Mouse (Mus musculus): Measurements from ENCODE around the gene Top3a.
"Not testable (repeated sequence)": the region's sequence is repeated elsewhere in the genome, so short reads cannot be mapped to it uniquely, and the experiment has no call there.

Gene Top3a

GRCm38 (mm10) chr11:60776829-60777740 lies at the start of gene Top3a, which contains the start of gene Smcr8:
TSS of gene Top3a (minus strand) at chr11:60777365.
TSS of gene Smcr8 (plus strand) at chr11:60777524.
- peak; percentile 95 for DNase-seq (ENCODE audit: low read depth, low spot score)

DNA sequence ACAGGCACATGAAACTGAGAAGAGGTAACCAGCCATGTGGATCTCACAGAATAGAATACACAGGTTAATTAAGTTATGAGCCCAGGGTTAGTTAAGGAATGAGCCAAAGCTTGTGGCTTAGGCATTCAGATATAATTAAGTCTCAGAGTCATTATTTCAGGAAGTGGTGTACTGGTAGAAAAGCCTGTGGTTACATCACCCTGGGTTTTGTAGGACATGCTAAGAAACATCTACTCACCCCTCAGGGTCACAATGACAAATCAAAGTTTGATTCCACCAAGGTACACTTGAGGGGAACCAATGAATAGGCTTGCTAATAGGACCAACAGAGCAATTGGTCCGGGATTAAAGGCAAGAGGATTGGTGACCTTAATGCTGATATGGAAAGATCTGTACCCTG lies 49.5 kb upstream of the Top3a start:
- DNase-seq (ENCODE audit: low read depth, low spot score): no peak

GRCm38 (mm10) chr11:60825191-60825590 lies 48.0 kb upstream of the Top3a start:
- DNase-seq (ENCODE audit: low read depth, low spot score): no peak

- DNase-seq (ENCODE audit: low read depth, low spot score): no peak
These were observed 46.6 kb upstream of the Top3a start for GRCm38 (mm10) chr11:60823771-60824170.

- no peak for DNase-seq (ENCODE audit: low read depth, low spot score)
These were observed 39.2 kb upstream of the Top3a start for GRCm38 (mm10) chr11:60816398-60816797.

DNA sequence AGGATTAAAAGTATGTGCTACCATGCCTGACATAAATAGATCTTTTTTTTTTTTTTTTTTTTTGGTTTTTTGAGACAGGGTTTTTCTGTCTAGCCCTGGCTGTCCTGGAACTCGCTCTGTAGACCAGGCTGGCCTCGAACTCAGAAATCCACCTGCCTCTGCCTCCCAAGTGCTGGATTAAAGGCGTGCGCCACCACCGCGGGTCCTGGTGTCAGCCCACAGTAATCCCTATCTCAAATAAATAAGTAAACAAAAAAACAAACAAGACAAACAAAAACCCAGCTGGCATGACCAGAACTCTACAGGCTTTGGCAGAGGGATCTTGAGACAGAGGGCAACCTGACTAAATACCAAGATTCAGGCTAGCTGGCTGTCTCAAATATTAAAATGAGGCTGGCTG lies 34.5 kb upstream of the Top3a start, which contains the start of gene Shmt1:
Gene Shmt1, minus strand, starts transcription at position 101 of the 400 bp plus-strand sequence.
- DNase-seq (ENCODE audit: low read depth, low spot score): not testable (repeated sequence)

DNA sequence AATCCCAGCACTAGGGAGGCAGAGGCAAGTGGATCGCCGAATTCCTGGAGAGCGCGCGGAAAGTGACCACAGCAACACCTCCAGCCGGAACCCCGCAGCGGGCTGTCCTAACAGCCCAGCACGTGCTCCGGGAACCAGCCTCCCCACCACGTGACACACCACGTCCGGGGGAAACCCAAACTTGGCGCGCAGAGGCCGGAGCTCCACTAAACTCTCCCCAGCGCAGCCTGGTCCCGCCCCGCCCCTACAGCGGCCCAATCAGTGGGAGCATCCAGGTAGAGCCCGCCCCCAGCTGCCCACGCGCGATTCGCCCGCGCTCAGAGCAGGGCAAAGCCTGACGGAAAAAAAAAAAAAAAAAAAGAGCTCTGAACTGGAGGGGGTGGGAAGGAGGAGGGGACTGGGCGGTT lies 33.9 kb upstream of the Top3a start:
- peak; percentile 97 for DNase-seq (ENCODE audit: low read depth, low spot score)

DNA sequence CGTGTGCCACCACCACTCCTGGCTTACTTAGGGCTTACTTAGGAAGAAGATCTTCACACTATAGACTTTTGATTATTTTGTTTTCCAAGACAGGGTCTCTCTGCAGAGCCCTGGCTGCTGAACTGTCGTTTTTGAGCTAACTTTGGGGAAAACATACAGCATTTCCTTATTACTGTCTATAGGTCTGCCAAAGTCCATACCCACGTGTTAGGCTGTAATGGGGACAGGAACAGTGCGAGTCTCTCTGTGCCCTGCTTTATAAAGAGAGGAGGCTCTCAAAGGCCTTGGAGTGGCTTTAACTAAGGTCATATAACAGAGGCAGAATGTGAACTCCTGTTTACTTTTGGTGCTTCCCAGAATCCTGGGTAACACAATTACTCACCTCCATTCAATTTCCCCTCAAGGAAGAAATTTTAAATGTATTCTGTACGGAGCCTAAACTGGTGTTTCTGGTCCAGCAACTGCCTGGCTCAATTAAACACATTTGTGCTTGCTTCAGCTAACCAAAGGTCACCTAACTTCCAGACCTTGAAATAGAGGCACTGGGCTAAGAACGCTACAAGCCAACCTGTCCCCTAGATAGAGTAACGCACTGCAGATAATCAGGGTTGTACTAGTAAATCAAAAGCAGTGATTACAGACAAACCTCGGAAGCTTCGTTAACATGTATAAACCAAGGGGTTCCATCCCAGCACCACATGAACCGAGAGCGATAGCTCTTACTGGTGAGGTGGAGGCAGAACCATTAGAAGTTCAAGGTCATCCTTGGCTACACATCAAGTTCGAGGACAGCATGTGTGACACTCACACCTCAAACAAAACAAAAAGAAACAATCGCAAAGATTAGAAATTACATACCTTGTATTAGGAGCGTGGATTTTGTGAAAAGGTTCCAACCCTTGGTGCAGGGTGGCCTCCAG lies 33.1 kb upstream of the Top3a start:
- DNase-seq (ENCODE audit: low read depth, low spot score): peak; percentile 33

GRCm38 (mm10) chr11:60809546-60809945 lies 32.4 kb upstream of the Top3a start:
- peak; percentile 21 for DNase-seq (ENCODE audit: low read depth, low spot score)

- peak; percentile 34 for DNase-seq (ENCODE audit: low read depth, low spot score)
These were observed 31.3 kb upstream of the Top3a start for GRCm38 (mm10) chr11:60808286-60809070.

GRCm38 (mm10) chr11:60800892-60801291 lies 23.7 kb upstream of the Top3a start:
- no peak for DNase-seq (ENCODE audit: low read depth, low spot score)

GRCm38 (mm10) chr11:60799977-60800376 lies 22.8 kb upstream of the Top3a start:
- DNase-seq (ENCODE audit: low read depth, low spot score): no peak

DNA sequence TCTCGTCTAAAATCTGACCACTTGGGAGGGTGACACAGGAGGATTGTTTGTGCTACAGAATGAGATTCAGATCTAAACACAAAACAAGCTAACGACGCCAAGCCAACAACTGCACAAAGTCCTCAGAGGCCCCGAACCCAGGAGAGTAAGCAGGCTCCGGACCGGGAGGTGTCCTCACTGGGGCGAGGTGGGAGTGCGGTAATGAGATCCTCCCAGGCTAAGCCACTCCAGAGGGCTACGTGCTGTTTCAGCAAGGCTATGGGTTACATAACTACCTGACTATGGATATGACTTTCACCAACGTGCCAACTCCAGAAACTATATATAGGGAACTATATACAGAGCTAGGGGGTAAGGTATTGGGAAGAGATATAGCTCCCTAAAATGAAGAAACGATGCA lies 19.2 kb upstream of the Top3a start:
- no peak for DNase-seq (ENCODE audit: low read depth, low spot score)

DNA sequence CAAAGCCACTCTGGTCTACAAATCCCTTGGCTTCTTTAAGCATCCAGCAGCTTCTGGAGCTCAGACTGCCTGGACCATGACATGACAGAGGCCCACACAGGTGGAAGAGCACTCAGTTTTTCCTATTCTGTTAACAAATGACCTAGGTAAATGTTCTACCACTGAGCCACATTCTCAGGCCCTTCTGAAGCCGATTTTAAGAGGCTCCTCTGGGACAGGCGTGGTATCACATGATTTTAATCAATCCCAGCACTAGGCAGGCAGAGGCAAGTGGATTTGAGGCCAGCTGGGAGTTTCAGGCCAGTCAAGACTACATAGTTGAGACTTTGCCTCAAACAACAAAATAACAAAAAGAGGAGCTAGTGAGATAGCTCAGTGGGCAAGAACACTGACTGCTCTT lies 13.3 kb upstream of the Top3a start:
- no peak for DNase-seq (ENCODE audit: low read depth, low spot score)

GRCm38 (mm10) chr11:60787595-60787994 lies 10.4 kb upstream of the Top3a start:
- no peak for DNase-seq (ENCODE audit: low read depth, low spot score)

DNA sequence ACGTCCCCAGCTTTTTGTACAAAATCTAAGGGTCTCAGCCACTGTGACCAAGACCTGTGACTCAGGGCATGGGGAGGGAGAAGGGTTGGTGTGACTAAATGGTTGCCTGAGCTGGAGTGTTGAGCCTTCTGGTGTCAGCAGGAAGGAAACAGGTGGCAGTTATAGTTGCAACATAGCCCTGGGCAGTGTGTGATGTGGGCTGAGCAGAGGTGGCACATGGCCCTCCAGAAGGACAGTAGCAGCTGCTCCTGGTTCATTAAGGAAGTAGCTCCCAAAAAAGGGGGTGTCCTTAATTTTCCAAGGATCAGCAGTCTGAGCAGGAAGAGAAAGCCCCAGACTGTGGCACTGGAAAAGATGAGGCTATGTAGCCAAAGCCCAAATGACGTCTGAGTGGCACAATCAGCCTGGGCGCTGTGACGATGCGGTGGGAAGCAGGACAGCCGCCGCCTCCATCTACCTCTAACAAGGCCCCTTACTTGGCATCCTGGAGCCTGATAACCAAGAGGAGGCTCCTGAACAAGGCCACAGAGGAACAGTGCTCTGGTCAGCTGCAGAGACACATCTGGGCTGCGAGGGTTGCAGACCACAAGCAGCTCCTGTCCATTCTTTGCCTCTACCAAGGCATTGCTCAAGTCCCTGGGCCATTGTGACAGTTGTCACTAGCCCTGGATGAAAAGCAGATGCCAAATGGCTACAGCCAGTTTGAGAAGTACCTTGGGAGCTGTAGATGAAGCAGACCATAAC lies 7.2 kb upstream of the Top3a start:
- DNase-seq (ENCODE audit: low read depth, low spot score): no peak

DNA sequence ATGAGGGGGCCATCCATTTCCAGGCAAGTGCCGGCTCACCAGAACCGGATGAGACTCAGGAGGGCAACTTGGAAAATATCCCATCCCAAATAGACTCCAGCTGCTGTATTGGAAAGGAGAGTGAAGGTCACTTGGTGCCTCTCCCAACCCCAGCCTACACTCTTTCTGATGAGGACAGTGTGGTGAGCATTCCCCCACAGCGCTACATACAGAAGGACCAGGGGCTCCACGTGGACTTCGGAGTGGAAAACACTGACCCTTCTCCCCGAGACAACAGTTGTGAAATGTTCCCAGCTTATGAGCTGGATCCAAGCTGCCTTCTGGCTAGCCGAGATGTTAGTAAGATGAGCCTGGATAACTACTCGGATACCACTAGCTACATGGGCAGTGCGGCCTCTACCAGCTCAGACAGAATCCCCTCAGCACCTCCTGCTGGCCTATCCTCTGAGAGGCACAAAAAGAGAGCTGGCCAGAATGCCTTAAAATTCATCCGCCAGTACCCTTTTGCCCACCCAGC lies 2.6 kb upstream of the Top3a start:
- no peak for DNase-seq (ENCODE audit: low read depth, low spot score)

- DNase-seq (ENCODE audit: low read depth, low spot score): no peak
These were observed 721 bp upstream of the Top3a start for GRCm38 (mm10) chr11:60777801-60778370.

- no peak for DNase-seq (ENCODE audit: low read depth, low spot score)
These were observed 897 bp downstream of the Top3a start for GRCm38 (mm10) chr11:60776107-60776828.

Data from A20 (cell line).